Mouse (Mus musculus): ENCODE results near the gene Tmed1.

DNA sequence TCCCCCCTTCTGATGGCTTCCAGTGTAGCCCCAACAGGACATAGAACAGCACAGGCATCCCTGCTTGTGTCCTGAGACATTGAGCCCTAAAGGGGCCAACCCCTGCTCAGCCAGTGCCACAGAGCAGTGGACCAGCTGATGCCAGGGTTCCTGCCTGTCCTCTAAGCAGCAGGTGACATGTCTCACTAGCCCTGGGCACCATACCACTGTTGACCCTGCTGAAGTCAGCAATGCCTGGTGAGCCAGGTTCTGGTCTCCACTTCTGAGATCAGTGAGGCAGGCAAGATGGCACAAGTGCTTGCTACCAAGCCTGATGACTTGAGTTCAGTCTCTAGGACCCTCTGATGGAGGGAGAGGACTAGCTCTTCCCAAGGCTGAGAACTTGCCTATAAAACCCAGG, 4.3 kb downstream of the Tmed1 start:
- TF ChIP-seq CTCF (IDR thresholded peaks at IDR 0.05; ENCODE audit: low read depth) (no peak), EP300 (optimal IDR thresholded peaks at IDR 0.05) (no peak)
